Mouse (Mus musculus): ENCODE measurements around the gene Cmtm8.

DNA sequence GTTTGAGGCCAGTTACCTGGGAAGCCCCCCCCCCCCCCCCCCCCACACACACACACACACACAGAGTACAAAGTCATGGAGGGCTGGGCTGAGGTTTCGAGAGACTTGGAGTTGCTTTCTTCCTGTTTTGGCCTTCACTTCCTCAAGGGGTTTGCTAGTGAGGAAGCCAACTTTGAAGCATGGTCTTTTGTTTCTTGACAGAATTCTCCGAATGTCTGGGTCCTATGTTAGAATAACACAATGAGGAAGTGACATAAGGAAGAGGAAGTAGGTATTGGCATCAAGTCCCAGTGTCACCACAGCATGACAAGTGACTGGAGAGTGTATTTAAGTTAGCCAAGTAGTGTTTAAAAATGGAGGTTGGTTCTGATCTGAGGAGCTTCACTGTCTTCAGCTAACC, 101.2 kb downstream of the Cmtm8 start:
- no peak for TF ChIP-seq CTCF (IDR thresholded peaks at IDR 0.05; ENCODE audit: control insufficient read depth, insufficient read depth, insufficient read length)
- no peak for TF ChIP-seq USF1 (IDR thresholded peaks at IDR 0.05; ENCODE audit: low read depth)
- TF ChIP-seq CEBPB (IDR thresholded peaks at IDR 0.05; ENCODE audit: low read depth): no peak
- no peak for TF ChIP-seq MYOD1 (IDR thresholded peaks at IDR 0.05; ENCODE audit: control insufficient read depth, insufficient read length, low read depth)
- no peak for TF ChIP-seq FOSL1 (IDR thresholded peaks at IDR 0.05; ENCODE audit: insufficient read depth, low read length, poor library complexity, severe bottlenecking)
- no peak for TF ChIP-seq MAX (IDR thresholded peaks at IDR 0.05)
- TF ChIP-seq MYOG (IDR thresholded peaks at IDR 0.05; ENCODE audit: control insufficient read depth, extremely low read depth, insufficient read length): no peak
